Mouse (Mus musculus): ENCODE data around the gene Slc9a9.

Gene Slc9a9

GRCm38 (mm10) chr9:94889647-94890046 lies 219.9 kb downstream of the Slc9a9 start:
- TF ChIP-seq GATA4 (IDR thresholded peaks at IDR 0.05; ENCODE audit: insufficient replicate concordance, low read length): no peak

GRCm38 (mm10) chr9:94895882-94896281 lies 226.2 kb downstream of the Slc9a9 start:
- no peak for TF ChIP-seq GATA4 (IDR thresholded peaks at IDR 0.05; ENCODE audit: insufficient replicate concordance, low read length)

GRCm38 (mm10) chr9:94904180-94904579 lies 234.5 kb downstream of the Slc9a9 start:
- TF ChIP-seq GATA4 (IDR thresholded peaks at IDR 0.05; ENCODE audit: insufficient replicate concordance, low read length): no peak

GRCm38 (mm10) chr9:94907020-94907610 lies 237.4 kb downstream of the Slc9a9 start:
- no peak for TF ChIP-seq GATA4 (IDR thresholded peaks at IDR 0.05; ENCODE audit: insufficient replicate concordance, low read length)

GRCm38 (mm10) chr9:94912071-94912470 lies 242.4 kb downstream of the Slc9a9 start:
- no peak for TF ChIP-seq GATA4 (IDR thresholded peaks at IDR 0.05; ENCODE audit: insufficient replicate concordance, low read length)

GRCm38 (mm10) chr9:94922062-94922461 lies 252.4 kb downstream of the Slc9a9 start:
- no peak for TF ChIP-seq GATA4 (IDR thresholded peaks at IDR 0.05; ENCODE audit: insufficient replicate concordance, low read length)

GRCm38 (mm10) chr9:94925845-94926244 lies 256.1 kb downstream of the Slc9a9 start:
- no peak for TF ChIP-seq GATA4 (IDR thresholded peaks at IDR 0.05; ENCODE audit: insufficient replicate concordance, low read length)

- TF ChIP-seq GATA4 (IDR thresholded peaks at IDR 0.05; ENCODE audit: insufficient replicate concordance, low read length): no peak
These were observed 257.4 kb downstream of the Slc9a9 start for GRCm38 (mm10) chr9:94927101-94927500.

GRCm38 (mm10) chr9:94945569-94946135 lies 275.9 kb downstream of the Slc9a9 start:
- no peak for TF ChIP-seq GATA4 (IDR thresholded peaks at IDR 0.05; ENCODE audit: insufficient replicate concordance, low read length)

GRCm38 (mm10) chr9:94947246-94947645 lies 277.5 kb downstream of the Slc9a9 start:
- TF ChIP-seq GATA4 (IDR thresholded peaks at IDR 0.05; ENCODE audit: insufficient replicate concordance, low read length): no peak

- no peak for TF ChIP-seq GATA4 (IDR thresholded peaks at IDR 0.05; ENCODE audit: insufficient replicate concordance, low read length)
These were observed 281.0 kb downstream of the Slc9a9 start for GRCm38 (mm10) chr9:94950676-94951075.

GRCm38 (mm10) chr9:94955645-94956044 lies 285.9 kb downstream of the Slc9a9 start:
- TF ChIP-seq GATA4 (IDR thresholded peaks at IDR 0.05; ENCODE audit: insufficient replicate concordance, low read length): no peak

GRCm38 (mm10) chr9:94958382-94958781 lies 288.7 kb downstream of the Slc9a9 start:
- TF ChIP-seq GATA4 (IDR thresholded peaks at IDR 0.05; ENCODE audit: insufficient replicate concordance, low read length): no peak

- TF ChIP-seq GATA4 (IDR thresholded peaks at IDR 0.05; ENCODE audit: insufficient replicate concordance, low read length): no peak
These were observed 298.9 kb downstream of the Slc9a9 start for GRCm38 (mm10) chr9:94968596-94969120.

- TF ChIP-seq GATA4 (IDR thresholded peaks at IDR 0.05; ENCODE audit: insufficient replicate concordance, low read length): no peak
These were observed 299.4 kb downstream of the Slc9a9 start for GRCm38 (mm10) chr9:94969131-94969530.

GRCm38 (mm10) chr9:94972021-94972420 lies 302.3 kb downstream of the Slc9a9 start:
- no peak for TF ChIP-seq GATA4 (IDR thresholded peaks at IDR 0.05; ENCODE audit: insufficient replicate concordance, low read length)

GRCm38 (mm10) chr9:94972693-94973092 lies 303.0 kb downstream of the Slc9a9 start:
- TF ChIP-seq GATA4 (IDR thresholded peaks at IDR 0.05; ENCODE audit: insufficient replicate concordance, low read length): no peak

All from liver, adult (tissue).